Mouse (Mus musculus): ENCODE measurements at regions not wholly inside any gene's neighbourhood (a gene's known extent, or its start where the extent isn't known, plus 50 kb on each side); places are given as distances from the start of the nearest gene placed in this dataset.

DNA sequence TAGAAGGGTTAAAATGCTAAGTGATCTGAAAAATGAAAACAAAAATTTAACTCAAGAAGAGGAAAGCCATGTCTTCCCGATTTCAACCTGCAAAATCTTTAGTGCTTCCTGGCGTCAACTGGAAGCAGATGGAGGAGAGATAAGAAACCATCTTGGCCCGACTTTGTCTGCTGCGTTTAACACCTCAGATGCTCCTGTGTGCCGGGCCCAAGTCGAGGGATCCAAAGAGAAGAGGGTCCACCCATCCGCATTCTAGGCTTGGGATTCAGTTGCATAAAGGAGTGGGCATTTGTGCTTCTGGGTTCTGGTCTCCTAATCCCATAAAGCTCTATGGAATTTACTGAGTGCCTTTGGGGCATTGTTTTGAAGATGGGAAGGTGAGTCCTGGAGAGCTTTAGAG lies 130.0 kb upstream of the Cdh6 start:
- DNase-seq (ENCODE audit: low spot score in 2 of 2) = no peak

DNA sequence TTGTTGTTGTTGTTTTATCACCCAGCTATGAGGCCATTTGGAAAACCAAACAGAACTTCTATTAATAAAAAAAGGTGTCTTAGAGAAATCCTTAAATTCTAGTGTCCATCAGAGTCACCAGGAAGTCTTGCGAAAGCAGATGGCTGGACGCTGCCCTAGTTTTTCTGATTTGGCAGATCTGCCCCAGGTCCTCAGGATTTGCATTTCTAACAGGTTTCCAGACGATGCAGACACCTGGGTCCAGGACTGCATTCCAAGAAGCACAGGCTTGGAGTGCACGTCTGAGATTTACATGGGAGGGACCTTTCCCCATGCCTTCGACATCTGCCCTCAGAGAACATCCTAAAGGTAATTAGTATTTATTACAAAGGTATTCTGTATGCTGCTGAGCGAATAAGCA lies 129.2 kb upstream of the Cdh6 start:
- no peak for DNase-seq (ENCODE audit: low spot score in 2 of 2)
- intact Hi-C loops (cut with DNase I) = no loop called here

More for the DNA sequence above, 130.0 kb upstream of the Cdh6 start:
- intact Hi-C loops (cut with DNase I) = no loop called here

DNA sequence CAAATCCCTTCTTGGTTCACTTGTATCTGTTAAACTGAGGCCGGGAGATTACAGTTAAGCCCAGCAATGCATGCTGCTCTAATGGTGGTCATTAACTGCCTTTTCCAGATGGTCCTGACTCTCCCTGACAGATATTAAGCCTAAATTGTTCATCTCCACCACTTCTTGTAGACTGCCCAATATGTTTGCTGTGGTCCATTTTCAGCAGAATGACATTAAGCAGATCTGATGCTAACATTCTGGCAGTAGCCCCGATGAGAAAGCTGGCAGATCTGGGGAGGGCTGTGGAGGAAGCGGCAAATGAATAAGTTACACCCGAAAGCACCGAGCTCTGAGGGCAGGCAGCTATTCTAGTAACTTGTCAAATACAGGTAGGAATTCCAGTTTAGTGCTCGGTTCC lies 123.5 kb upstream of the Cdh6 start:
- DNase-seq (ENCODE audit: low spot score in 2 of 2) = no peak
- intact Hi-C loops (cut with DNase I) = no loop called here

DNA sequence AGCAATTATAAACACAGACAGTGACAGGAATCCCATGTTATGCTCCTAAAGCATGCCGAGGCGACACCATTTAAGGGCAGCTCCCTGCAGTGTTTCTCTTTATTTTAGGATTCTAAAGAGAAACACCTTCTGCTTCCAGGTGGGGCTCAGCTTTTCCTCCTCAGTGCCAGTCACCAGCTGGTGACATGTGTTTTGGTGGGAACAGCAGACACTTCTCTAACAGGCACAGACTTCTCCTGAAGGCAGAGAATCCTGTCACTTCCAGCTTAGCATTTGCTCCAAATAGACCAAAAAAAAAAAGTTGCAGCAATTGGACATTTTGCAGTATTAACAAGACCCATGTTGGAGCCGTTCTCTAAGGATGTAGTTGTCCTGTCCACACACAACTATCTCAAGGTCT lies 115.6 kb upstream of the Cdh6 start:
- intact Hi-C loops (cut with DNase I) = loop anchor here (5.0 kb wide), 1 partner anchor 117 kb away; the partner anchor contains the start of gene Cdh6

DNA sequence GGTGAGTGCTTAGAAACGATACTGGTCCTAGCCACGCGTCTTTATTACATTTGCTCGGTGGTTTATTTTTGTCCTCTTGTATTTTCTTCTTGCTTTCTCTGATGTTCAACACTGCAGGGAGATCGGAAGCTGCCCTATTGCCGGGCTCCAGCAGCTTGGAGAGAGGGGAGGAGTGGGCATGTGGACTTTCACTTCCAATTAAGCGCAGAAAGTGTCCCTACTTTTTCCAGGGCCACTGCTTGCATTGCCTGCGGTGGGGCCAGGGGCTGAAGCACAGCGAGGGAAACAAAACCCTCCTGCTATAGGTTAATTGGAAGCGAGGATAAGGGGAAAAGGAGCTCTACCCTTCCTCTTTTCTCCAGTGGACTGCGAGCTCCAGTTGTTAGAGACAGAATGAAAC lies 114.4 kb upstream of the Cdh6 start:
- no peak for DNase-seq (ENCODE audit: low spot score in 2 of 2)
- intact Hi-C loops (cut with DNase I) = loop anchor here (5.0 kb wide), 1 partner anchor 116 kb away; the partner anchor contains the start of gene Cdh6

More for the DNA sequence above, 115.6 kb upstream of the Cdh6 start:
- DNase-seq (ENCODE audit: low spot score in 2 of 2) = peak in 1 of 2 experiments; percentile 13

DNA sequence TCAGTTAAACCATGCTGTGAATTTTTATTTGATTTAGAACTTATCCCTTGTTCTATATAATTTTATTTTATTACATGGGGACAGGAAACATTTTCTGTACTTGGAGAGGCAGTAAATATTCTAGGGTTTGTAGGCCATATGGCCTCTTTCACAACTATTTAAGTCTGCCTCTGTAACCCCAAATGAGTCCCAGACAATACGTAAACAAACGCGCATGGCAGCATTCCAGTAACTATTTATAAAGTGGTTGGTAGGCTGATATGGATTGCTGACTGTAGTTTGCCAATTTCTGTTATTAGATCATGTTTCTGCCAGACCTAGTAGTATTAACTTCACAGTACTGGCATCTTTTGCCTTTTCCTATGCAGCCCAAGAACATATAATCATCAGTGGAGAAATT lies 111.9 kb upstream of the Cdh6 start:
- intact Hi-C loops (cut with DNase I) = loop anchor here (5.0 kb wide), 1 partner anchor 113 kb away; the partner anchor contains the start of gene Cdh6
- no peak for DNase-seq (ENCODE audit: low spot score in 2 of 2)

DNA sequence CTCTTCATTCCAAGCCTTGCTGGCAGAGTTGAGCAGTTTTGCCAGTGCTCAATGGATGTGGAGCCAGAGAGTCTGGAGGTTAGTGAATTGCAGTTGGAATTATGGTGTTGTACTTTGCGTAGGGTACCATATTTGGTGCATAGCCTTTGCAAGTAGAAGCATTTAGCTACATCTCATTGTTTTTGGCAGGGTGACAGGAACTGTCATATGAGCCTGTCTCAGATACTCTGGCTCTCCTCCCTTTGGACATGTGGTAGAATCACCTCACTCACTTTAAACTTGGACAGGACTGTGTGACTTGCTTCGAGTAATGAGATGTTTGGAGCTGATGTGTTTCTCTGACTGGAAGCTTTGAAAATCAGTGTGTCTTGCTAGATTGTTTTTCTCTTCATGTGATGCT lies 110.7 kb upstream of the Cdh6 start:
- DNase-seq (ENCODE audit: low spot score in 2 of 2) = no peak
- intact Hi-C loops (cut with DNase I) = no loop called here

DNA sequence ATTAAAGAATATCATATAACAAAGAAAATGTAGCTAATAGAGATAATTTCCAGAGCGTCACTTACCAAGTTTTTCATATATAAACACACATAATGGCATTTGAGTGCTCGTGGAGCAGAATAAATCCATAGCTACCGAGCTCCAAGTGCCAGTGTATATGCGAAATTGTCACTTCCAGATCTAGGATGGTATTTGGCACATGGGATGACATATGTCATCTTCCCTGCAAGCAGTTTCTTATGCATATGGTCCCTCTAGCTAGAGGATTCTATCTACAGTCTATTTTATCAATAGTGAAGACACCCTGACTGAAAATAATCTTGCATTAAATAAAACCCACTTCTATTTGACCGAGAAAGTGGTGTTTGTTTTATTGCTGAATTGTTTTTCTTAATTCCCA lies 109.6 kb upstream of the Cdh6 start:
- intact Hi-C loops (cut with DNase I) = no loop called here
- DNase-seq (ENCODE audit: low spot score in 2 of 2) = no peak

DNA sequence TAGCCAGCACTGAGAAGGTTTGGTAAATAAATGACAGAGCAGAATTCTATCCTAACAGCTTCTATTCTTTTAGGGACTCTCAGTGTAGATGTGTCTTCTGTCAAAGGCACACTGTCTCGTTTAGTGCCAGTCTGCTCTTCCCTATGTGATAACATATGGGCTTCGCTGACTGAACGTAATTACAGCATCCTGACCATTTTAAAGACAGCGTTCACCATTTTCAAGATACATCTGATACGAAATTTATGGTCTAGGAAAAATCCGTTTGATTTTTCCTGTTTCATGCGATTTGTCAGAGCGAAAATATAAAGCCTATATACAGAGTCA lies 103.4 kb upstream of the Cdh6 start:
- intact Hi-C loops (cut with DNase I) = no loop called here
- DNase-seq (ENCODE audit: low spot score in 2 of 2) = no peak

DNA sequence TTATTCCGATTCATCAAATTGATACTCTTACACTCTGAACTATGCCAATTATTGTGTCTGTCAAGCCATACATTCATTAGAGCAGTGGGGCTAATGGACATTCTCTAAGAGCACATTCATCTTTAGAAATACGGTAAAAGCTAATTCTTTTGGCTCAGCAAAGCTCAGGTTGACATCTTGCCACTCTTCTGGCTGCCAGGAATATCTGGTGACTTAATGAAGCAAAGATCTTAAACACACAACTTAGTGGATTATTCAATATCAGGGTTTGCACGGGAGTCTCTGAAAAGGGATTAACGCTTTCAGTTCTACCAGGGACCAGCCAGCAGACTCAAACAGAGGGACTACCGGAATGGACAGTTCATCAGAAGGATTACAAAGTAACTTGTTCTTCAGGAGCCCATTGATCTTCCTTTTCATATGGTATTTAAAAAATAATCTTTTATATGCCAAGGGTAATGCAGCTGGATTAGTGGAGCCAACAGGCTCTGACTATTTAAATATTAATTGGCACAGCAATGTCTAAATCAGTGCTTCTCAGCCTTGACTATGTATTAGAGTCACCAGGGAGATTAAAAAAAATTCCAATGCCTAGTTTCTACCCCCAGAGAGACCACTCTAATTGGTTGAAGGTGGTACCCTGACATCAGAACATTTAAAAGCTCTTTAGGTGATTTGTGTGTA lies 102.9 kb upstream of the Cdh6 start:
- intact Hi-C loops (cut with DNase I) = no loop called here
- DNase-seq (ENCODE audit: low spot score in 2 of 2) = no peak

DNA sequence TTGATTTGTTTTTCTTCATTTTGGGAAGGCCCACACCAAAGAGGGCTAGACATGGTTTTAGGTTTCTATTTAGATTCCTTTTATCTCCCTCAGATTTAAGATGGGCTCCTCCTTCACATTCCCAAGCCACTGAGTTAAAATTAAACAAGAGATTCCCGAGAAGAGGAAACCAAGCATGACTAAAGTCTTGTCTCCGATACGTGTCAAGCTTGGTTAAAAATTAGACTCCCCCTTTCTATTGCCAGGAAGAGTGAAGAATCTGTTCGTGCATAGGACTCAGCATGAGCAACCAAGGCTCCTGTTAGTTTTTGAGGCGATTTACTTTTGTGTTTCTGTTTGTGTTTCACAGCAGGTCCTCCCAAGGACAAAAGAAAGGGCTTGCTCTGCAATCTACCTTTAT lies 101.9 kb upstream of the Cdh6 start:
- DNase-seq (ENCODE audit: low spot score in 2 of 2) = no peak
- intact Hi-C loops (cut with DNase I) = no loop called here

DNA sequence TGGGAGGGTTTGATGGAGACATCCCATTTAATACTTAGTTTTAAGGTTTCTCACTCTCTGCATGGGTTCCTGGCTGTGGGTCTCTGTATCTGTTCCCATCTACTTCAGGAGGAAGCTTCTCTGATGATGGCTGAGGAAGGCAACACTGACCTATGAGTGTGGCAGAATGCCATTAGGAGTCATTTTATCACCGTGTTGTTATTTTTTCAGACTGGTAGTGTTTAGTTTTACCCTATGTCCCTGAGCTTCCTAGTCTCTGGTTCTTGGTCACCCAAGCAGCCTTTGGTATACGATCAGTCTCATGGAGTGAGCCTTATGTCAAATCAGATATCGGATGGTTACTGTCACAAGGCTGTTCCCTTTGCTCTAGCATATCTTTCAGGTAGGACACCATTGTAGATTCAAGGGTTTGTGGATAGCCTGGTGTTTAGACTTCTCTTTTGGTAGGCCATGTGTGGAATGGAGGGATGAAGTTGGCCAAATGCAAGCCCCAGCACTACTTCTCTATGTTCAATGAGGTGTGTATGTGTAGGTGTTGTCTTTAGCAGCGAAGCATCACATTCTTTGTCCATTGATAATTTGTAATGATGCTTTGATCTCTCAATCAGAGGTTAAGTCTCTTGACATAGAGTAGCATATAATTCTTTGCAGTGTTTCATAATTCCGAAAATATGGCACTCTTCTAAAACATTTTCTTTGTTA lies 101.0 kb upstream of the Cdh6 start:
- no peak for DNase-seq (ENCODE audit: low spot score in 2 of 2)
- intact Hi-C loops (cut with DNase I) = no loop called here

DNA sequence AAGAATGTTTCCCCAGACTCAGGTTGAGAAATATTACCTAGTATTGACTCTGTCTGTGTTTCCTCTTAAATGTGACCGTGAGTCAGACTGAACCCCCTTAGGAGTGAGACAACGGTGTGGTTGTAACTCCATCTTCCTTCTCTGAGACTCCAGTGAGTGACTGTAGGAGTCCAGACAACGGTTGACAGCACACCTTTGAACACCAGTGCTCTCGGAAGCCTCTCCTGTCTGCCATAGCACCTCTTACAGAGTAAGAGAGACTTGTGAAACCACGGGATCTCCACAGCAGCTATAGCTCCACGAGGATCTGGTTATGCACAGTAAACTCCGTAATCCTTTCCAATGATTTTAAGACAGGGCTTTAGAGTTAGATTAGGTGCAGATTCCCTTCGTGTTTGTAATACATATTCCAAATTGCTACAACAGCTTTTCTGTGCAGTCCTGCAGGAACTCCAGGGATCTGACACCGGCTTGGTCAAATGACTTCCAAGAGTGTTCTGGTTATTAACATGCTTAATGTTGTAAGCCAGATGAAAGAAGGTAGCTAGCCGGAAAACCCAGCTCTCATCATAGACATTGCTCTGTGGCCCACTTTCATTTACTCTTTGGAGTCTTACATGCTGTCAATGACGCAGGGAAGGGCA lies 72.7 kb upstream of the Cdh6 start:
- intact Hi-C loops (cut with DNase I) = no loop called here
- DNase-seq (ENCODE audit: low spot score in 2 of 2) = no peak

DNA sequence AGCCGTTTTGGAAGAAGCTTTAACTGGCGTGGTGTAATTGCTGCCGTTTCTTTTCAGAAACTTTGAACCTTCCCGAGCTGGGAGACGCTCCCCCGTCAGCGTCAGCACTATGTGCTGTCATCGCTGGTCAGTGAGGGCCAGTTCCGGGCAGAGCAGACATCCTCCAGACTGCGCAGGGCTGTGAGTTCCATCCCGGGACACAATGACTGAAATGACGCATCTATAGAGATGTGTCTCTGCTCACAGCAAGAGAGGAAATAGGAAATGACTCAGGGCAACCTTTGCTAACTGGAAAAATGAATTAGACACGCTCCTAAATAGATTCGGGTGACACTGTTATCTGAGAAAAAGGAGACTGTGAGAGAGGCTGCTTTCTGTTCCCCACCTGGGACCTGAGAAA lies 70.8 kb upstream of the Cdh6 start:
- no peak for DNase-seq (ENCODE audit: low spot score in 2 of 2)
- intact Hi-C loops (cut with DNase I) = no loop called here

DNA sequence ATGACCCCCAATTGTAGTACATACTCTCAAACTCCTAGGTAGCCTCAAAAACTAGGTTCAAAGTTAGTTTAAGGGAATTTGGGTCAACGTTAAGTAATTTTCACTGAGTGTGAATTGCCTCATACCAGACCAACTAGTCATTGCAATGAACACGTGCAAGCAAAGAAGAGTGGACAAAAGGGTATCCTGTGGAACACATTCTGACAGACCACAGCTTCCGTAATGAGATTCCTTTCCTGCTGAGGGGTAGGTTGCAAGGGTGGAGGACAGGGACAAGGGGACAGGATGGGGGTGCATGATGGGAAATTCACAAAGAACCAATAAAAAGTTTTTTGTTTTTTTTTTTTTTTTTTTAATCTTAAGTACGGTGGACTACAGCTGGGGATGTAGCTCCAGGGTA lies 70.1 kb upstream of the Cdh6 start:
- intact Hi-C loops (cut with DNase I) = no loop called here
- no peak for DNase-seq (ENCODE audit: low spot score in 2 of 2)

DNA sequence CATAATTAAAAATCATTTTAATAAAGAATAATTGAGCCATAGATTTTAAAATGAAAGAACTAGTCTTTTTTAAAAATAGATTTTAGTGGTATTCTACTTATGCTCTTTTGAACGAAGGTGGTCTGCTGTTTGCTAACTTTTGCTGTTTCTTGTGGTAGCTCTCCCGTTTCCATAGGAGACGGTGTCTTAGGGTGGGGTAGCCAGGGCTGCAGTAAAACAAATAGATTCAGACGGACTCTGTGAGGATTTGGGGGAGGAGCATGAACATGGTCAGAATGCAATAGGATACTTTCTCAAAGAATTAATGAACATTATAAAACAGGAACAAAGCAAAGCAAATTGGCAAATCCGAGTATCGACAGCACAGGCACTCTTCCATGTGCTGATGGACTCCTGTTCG lies 67.5 kb upstream of the Cdh6 start:
- no peak for DNase-seq (ENCODE audit: low spot score in 2 of 2)
- intact Hi-C loops (cut with DNase I) = no loop called here

DNA sequence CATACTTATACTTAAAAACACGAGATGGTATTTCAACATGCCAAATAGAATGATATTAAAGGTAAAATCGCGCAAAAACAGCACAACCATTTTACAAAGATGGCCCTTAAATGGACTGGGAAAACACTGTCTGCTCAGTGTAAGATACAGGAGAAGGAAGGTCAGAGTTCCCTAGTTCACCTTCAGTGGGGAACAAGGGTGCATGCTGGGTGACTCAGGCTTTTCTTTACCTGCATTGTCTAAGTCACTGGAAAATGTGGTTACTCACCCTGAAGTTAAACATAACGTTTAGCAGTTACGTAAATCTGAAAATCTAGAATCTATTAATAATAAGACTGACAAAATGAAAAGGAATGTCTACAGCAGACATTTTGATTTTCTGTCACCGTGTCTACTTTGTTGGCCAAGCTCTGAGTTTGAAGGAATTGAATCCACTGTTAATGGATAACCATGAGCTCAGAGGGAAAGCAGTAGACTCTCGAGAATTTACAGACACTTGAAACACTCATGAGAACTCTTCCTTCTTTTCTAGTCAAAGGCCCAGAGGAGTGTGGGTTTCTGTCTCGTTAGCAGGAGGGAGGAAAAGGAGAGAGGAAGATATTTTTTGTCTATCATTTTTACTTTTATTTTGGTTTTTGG lies 63.5 kb upstream of the Cdh6 start:
- DNase-seq (ENCODE audit: low spot score in 2 of 2) = no peak
- intact Hi-C loops (cut with DNase I) = no loop called here

DNA sequence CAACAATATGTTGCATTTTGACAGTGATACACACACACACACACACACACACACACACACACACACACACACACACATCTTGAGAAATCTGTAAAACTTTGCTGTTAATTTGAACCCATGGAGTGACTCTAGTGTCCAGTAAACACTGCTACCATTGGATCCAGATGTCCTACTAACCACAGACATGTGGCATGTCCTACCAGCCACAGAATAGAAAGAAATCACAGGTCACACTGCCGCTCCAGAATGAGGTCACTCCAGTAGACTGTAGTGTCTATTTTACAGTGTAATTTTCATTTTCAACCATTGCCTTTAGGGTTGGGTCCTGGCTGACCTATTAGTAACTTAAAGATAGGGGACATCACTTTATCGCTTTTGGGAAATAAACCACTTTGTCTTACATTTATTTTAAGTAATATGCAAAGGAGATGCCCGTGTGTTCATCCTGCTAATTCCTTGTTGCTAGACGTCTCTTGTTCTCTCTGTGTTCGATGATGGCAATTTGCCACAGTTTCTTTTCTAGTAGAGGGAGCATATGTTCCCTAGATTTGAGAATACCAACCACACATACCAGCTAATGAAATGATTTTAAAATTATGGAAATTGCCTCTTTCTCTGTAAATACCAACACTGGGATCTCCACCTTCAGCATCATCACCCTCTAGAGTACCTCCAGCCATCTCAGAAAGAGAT lies 59.2 kb upstream of the Cdh6 start:
- intact Hi-C loops (cut with DNase I) = no loop called here

DNA sequence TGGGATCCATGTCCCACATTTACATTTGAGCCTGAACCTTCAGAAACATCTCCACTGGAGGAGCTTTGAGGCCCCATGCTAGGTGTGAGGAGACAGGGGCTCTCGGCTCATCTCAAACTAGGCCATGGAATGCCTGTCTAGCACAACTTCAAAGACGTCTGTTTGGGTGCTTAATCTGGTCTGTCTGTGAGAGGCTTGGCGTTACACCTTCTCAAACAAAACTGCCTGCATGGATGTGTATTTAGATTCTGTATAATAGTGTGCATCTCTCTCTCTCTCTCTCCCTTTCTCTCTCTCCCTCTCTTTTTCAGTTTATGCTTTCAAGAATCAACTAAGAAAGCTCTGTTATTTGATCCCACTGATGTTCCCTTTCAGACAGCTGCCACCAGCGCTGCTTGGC lies 58.1 kb upstream of the Cdh6 start:
- intact Hi-C loops (cut with DNase I) = no loop called here

More for the DNA sequence above, 59.2 kb upstream of the Cdh6 start:
- no peak for DNase-seq (ENCODE audit: low spot score in 2 of 2)

DNA sequence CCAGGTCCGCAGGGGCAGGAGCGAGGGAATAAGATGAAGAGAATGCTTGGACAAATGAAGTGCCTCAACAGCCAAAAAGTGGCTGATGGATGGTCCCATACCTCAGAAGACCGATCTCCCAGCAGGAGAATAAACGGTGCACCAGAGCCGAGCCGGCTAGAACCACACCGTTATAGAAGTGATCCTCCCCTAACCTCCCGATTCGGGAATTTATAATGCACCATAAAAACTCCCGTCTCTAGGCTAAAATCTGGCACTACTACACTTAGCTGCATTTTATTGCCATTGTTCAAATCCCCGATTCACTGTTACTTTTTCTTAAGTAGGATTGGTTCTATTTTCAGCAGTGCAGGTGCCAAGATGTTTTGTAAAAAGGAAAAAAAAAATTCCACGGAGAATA lies 54.6 kb upstream of the Cdh6 start:
- intact Hi-C loops (cut with DNase I) = no loop called here
- DNase-seq (ENCODE audit: low spot score in 2 of 2) = no peak

More for the DNA sequence above, 58.1 kb upstream of the Cdh6 start:
- no peak for DNase-seq (ENCODE audit: low spot score in 2 of 2)

Data from left cerebral cortex, postnatal 14 days (tissue).